Mouse (Mus musculus): ENCODE data around the gene Igfbp3. TPM values are rescaled to one million over a fixed set of nuclear protein-coding genes. Genes with fewer than 3 reads are reported as not detected.

The Igfbp3 gene
- 0.99 and 1.7 TPM in 2 replicates for polyA plus RNA-seq (2012; ENCODE audit: low replicate concordance)

GRCm38 (mm10) chr11:7213501-7214341 lies at the start of gene Igfbp3:
Igfbp3 (minus strand) TSS chr11:7213923.

GRCm38 (mm10) chr11:7197491-7197941 lies 16.2 kb downstream of the Igfbp3 start, which contains the start of gene Igfbp1:
Igfbp1 (plus strand) TSS chr11:7197782.

GRCm38 (mm10) chr11:7188469-7188868 lies 25.3 kb downstream of the Igfbp3 start, which contains the start of gene Gm11985:
Gm11985 (minus strand) TSS chr11:7188569.

Other genes starting within 250 kb of the Igfbp3 start
- gene Adcy1, start 150.4 kb downstream of the Igfbp3 start, polyA plus RNA-seq (2012; ENCODE audit: low replicate concordance) = 0.01 TPM in 1 of 2 replicates, not detected in the other
- gene Gm11985, start 25.4 kb downstream of the Igfbp3 start, polyA plus RNA-seq (2012; ENCODE audit: low replicate concordance) = not detected in 2 replicates
- gene Igfbp1, start 16.1 kb downstream of the Igfbp3 start, polyA plus RNA-seq (2012; ENCODE audit: low replicate concordance) = not detected in 2 replicates